Mouse (Mus musculus) spleen, adult 18-20 months (tissue): ENCODE data around the gene Gm9602.
A peak's percentile ranks its signal among the peaks of the same experiment; 100 is the strongest.
"Not testable (repeated sequence)": the region's sequence is repeated elsewhere in the genome, so short reads cannot be mapped to it uniquely, and the experiment has no call there.

Experiments used
- DNase-seq, 2 experiments: peaks; one replicate each; pipeline ENCODE4 v3.0.0; 2022; ENCODE audit warnings: mixed read lengths in 2 of 2

Gm9602 gene

DNA sequence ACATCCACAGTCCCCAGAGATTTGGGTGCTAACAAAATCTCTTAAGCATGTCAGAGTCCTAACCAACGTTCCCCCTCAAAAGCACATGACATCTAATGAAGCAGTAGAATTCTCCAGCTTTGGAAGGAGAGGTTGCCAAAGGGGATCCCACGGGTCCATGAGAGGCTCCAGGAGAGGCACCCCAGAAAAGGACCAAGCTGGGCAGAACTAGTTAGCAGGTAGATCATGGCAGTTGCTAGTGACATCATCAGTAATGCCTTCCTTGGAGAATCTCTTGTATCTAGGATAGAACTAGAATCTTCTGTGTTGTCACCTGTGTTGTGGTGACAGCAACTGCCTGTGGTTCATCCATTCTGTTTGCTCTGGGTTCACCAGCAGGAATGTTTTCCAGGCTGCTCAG, at the start of gene Gm9602:
Gene Gm9602, plus strand, starts transcription at position 301 of the 400 bp plus-strand sequence.
- not testable (repeated sequence) for DNase-seq

DNA sequence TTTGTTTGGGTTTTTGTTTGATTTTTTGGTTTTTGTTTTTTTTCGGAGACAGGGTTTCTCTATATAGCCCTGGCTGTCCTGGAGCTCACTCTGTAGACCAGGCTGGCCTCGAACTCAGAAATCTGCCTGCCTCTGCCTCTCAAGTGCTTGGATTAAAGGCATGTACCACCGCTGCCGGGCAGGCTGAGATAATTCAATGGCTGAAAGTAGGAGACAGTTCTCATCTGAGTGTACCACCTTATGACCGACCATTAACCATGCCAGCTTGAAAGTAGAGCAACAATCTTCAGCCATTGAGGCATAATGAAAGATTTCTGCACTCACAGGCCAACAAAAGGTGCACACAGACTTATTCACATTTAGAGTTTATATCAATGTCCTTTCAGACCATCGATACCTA, 30.3 kb downstream of the Gm9602 start:
- DNase-seq, result peak in 1 of 2 experiments; percentile 7

DNA sequence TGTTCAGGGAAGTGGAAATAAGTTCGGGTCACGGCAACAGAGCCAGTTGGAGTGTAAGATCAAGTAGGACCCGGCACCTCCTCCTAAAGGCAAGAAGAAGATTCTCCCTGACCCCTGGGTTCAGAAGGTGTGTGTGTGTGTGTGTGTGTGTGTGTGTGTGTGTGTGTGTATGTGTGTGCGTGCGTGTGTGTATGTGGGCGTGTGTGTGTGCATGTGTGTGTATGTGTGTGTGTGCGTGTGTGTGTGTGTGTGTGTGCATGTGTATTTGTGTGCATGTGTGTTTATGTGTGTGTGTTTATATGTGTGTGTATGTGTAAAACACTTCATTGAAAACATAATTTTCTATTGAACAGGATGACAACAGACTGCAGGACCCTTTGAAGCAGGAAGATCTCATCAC, 45.8 kb downstream of the Gm9602 start:
- peak in 1 of 2 experiments; percentile 3 for DNase-seq
